Mouse (Mus musculus): ENCODE data around the gene Zfp663.

Gene Zfp663

GRCm38 (mm10) chr2:165321381-165321888 is 47.1 kb downstream of the Zfp663 start:
- no peak for DNase-seq (ENCODE audit: low spot score in 2 of 2)

GRCm38 (mm10) chr2:165320531-165321150 is 47.9 kb downstream of the Zfp663 start:
- DNase-seq (ENCODE audit: low spot score in 2 of 2), result no peak

GRCm38 (mm10) chr2:165319503-165319902 is 49.0 kb downstream of the Zfp663 start:
- DNase-seq (ENCODE audit: low spot score in 2 of 2), result no peak

GRCm38 (mm10) chr2:165318941-165319340 is 49.6 kb downstream of the Zfp663 start:
- no peak for DNase-seq (ENCODE audit: low spot score in 2 of 2)

GRCm38 (mm10) chr2:165317621-165318263 is 50.8 kb downstream of the Zfp663 start:
- no peak for DNase-seq (ENCODE audit: low spot score in 2 of 2)

GRCm38 (mm10) chr2:165316837-165317473 is 51.6 kb downstream of the Zfp663 start:
- no peak for DNase-seq (ENCODE audit: low spot score in 2 of 2)

GRCm38 (mm10) chr2:165316204-165316603 is 52.3 kb downstream of the Zfp663 start:
- no peak for DNase-seq (ENCODE audit: low spot score in 2 of 2)

- no peak for DNase-seq (ENCODE audit: low spot score in 2 of 2)
These were observed 54.3 kb downstream of the Zfp663 start for GRCm38 (mm10) chr2:165314197-165314596.

- DNase-seq (ENCODE audit: low spot score in 2 of 2), result no peak
These were observed 56.1 kb downstream of the Zfp663 start for GRCm38 (mm10) chr2:165312381-165312780.

GRCm38 (mm10) chr2:165311577-165311976 is 57.0 kb downstream of the Zfp663 start:
- DNase-seq (ENCODE audit: low spot score in 2 of 2), result no peak

- no peak for DNase-seq (ENCODE audit: low spot score in 2 of 2)
These were observed 57.6 kb downstream of the Zfp663 start for GRCm38 (mm10) chr2:165310818-165311425.

GRCm38 (mm10) chr2:165307801-165308200 is 60.7 kb downstream of the Zfp663 start:
- DNase-seq (ENCODE audit: low spot score in 2 of 2), result no peak

- no peak for DNase-seq (ENCODE audit: low spot score in 2 of 2)
These were observed 63.1 kb downstream of the Zfp663 start for GRCm38 (mm10) chr2:165305438-165305837.

GRCm38 (mm10) chr2:165304819-165305218 is 63.7 kb downstream of the Zfp663 start:
- no peak for DNase-seq (ENCODE audit: low spot score in 2 of 2)

GRCm38 (mm10) chr2:165303354-165304012 is 65.0 kb downstream of the Zfp663 start:
- DNase-seq (ENCODE audit: low spot score in 2 of 2), result no peak

- DNase-seq (ENCODE audit: low spot score in 2 of 2), result no peak
These were observed 67.1 kb downstream of the Zfp663 start for GRCm38 (mm10) chr2:165301409-165301808.
